Mouse (Mus musculus) E14TG2a.4 (cell line): ENCODE results near the gene Chtf18.

Source experiments
- CTCF ChIP-seq: conservative IDR thresholded peaks from 2 replicates; pipeline ENCODE4 v1.5.1; 2014; ENCODE audit warnings: low read length
- NANOG ChIP-seq: IDR thresholded peaks from 2 replicates; pipeline ENCODE4 v1.6.1; 2014; ENCODE audit warnings: borderline replicate concordance, low read length, mixed read lengths

DNA sequence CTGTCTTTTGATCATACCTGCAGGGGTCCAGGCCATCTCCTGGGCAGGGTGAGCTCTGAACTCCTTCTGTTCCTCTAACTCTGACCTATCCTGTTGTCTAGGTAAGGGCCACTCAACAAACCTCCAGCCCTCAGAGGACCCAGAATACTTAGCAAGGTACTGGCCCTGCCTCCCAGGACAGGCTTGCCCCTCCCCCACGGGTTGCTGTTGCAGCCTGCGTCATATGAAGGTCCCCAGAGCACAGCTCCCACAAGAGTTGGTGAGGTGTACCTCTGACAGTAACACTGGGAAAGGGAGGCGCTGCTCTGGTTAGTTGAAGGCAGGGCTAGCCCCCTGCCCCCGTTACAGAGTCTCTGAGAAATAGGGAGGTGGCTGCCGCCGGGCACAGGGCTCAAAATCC is 11.1 kb downstream of the Chtf18 start:
- no peak for TF ChIP-seq CTCF
- no peak for TF ChIP-seq NANOG
